In the genomic region with DNA sequence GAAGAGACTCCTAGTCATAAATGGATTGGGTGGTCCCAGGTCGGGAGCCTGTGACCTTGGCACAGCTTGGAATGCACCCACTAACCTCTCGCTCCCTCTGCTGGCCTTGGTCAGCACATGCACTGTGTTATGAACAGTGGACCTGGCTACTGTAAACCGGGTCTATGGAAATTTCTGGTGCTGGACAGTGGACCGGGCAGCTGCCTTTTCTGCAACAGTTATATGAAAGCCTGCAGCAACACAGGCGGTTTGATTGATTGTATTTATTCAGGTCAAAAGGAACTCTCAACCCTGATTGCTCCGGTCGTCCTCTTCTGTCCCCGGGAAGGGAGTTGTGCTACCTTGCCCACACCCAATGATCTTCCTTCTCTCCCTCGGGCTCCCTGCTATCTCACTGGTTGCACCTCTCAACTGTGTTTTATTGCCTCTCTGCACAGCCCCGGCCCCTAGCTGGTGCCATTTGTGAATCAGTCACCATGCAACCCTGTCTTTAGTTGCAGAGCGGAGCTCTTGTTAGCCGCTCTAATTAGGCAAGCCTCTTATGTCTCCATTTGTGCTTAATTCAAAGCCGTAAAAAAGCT, we compare ENCODE assay signal across 7 mouse cellular contexts.
DNase-seq lines count a peak whose midpoint lies in the region; ATAC-seq lines count a peak whose summit lies in the region.

No protein-coding gene starts in this region.

- H3K9ac ChIP-seq in heart, embryonic 11.5 days (ENCODE audit: low read depth, low read length), result no peak overlapping the region
- no peak overlapping the region for H3K9ac ChIP-seq in kidney, embryonic 15.5 days
- no peak overlapping the region for H3K9ac ChIP-seq in lung, embryonic 15.5 days

- H3K36me3 ChIP-seq in heart, embryonic 11.5 days (ENCODE audit: control insufficient read depth, insufficient read depth, low read length), result no peaks in the 10 kb centered on the region
- no peaks in the 10 kb centered on the region for H3K36me3 ChIP-seq in kidney, embryonic 15.5 days
- no peaks in the 10 kb centered on the region for H3K36me3 ChIP-seq in lung, embryonic 15.5 days

- peak overlapping the region; percentile 0; the same call in 1 of the 2 replicates for H3K4me2 ChIP-seq in heart, embryonic 11.5 days
- H3K4me2 ChIP-seq in kidney, embryonic 15.5 days, result peak overlapping the region; percentile 58
- H3K4me2 ChIP-seq in lung, embryonic 15.5 days, result peak overlapping the region; percentile 1; the same call in 1 of the 2 replicates

- 0 out of 2 replicates have a peak, but pooled peaks cover under 1% of the 10 kb centered on the region for H3K4me1 ChIP-seq in heart, embryonic 11.5 days (ENCODE audit: control insufficient read depth, insufficient read depth, low read length)
- peaks cover 18% of the 10 kb centered on the region for H3K4me1 ChIP-seq in kidney, embryonic 15.5 days
- peaks cover 11% of the 10 kb centered on the region; the same call in 1 of the 2 replicates for H3K4me1 ChIP-seq in lung, embryonic 15.5 days

- H3K27me3 ChIP-seq in heart, embryonic 11.5 days (ENCODE audit: control insufficient read depth, insufficient read depth, low read length), result no peaks in the 10 kb centered on the region
- peaks cover 7% of the 10 kb centered on the region; the same call in 1 of the 2 replicates for H3K27me3 ChIP-seq in kidney, embryonic 15.5 days
- no peaks in the 10 kb centered on the region for H3K27me3 ChIP-seq in lung, embryonic 15.5 days

- DNase-seq in ES-CJ7 (ENCODE audit: low read depth, low spot score) (peak; percentile 68), adipocyte (ENCODE audit: low spot score) (peak; percentile 70)
- DNase-seq in right cerebral cortex, postnatal 4 days, result peak; percentile 22

- no peak overlapping the region for H3K4me3 ChIP-seq in heart, embryonic 11.5 days (ENCODE audit: low read depth, low read length)
- peak overlapping the region; percentile 28 for H3K4me3 ChIP-seq in kidney, embryonic 15.5 days (replicated peaks)
- no peak overlapping the region for H3K4me3 ChIP-seq in lung, embryonic 15.5 days

- H3K27ac ChIP-seq in heart, embryonic 11.5 days (ENCODE audit: low read depth, low read length), result no peak overlapping the region
- no peak overlapping the region for H3K27ac ChIP-seq in kidney, embryonic 15.5 days
- no peak overlapping the region for H3K27ac ChIP-seq in lung, embryonic 15.5 days

- H3K9me3 ChIP-seq in heart, embryonic 11.5 days (replicated peaks; ENCODE audit: control insufficient read depth, low read length), result no peaks in the 10 kb centered on the region
- no peaks in the 10 kb centered on the region for H3K9me3 ChIP-seq in kidney, embryonic 15.5 days (replicated peaks)
- no peaks in the 10 kb centered on the region for H3K9me3 ChIP-seq in lung, embryonic 15.5 days

- ATAC-seq in common myeloid progenitor, adult 5-6 weeks (replicated peaks; ENCODE audit: low read depth, poor library complexity, severe bottlenecking), result peak; percentile 83; the same call in 1 of the 2 replicates
- ATAC-seq in heart, embryonic 11.5 days (replicated peaks; ENCODE audit: insufficient number of reproducible peaks, low FRiP score, low TSS enrichment), result no peak; the same call in 1 of the 2 replicates
- peak; percentile 87 for ATAC-seq in kidney, embryonic 15.5 days (replicated peaks; ENCODE audit: low FRiP score)
- ATAC-seq in lung, embryonic 15.5 days (ENCODE audit: borderline replicate concordance, extremely low read depth, low FRiP score, low TSS enrichment), result peak; percentile 64; the same call in 1 of the 2 replicates

- 50% methylated on average over 13 of the region's 13 CpGs for WGBS in heart, embryonic 11.5 days (ENCODE audit: insufficient replicate concordance)
- 4% methylated on average over 13 of the region's 13 CpGs for WGBS in kidney, embryonic 15.5 days
- WGBS in lung, embryonic 15.5 days, result 24% methylated on average over 13 of the region's 13 CpGs

Comparison
In these comparisons a context has a peak if more than half of its experiments do, and no peak if none do; other contexts are left out.
1. H3K4me2 ChIP-seq: peak in every context shown above with its lines; median percentile 58 in kidney, embryonic 15.5 days; 1 in lung, embryonic 15.5 days; 0 in heart, embryonic 11.5 days.